Mouse (Mus musculus): ENCODE measurements around the gene Notch4. TPM values are rescaled to one million over a fixed set of nuclear protein-coding genes. Genes with fewer than 3 reads are reported as not detected.

Notch4 gene
- total RNA-seq, 2 experiments from 2014 or later: 9.5 to 11.2 TPM

DNA sequence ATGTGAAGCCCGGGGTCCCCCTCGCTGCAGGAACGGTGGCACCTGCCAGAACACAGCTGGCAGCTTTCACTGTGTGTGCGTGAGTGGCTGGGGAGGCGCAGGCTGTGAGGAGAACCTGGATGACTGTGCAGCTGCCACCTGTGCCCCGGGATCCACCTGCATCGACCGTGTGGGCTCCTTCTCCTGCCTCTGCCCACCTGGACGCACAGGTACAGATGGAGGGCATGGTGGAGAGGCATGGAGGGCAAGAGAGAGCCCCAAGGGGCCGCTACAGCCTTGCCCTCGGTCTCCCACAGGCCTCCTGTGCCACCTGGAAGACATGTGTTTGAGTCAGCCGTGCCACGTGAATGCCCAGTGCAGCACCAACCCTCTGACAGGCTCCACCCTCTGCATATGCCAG is 4.4 kb downstream of the Notch4 start:
- no peak for DNase-seq (ENCODE audit: extremely low spot score in 1 of 2, low spot score in 1 of 2)

DNA sequence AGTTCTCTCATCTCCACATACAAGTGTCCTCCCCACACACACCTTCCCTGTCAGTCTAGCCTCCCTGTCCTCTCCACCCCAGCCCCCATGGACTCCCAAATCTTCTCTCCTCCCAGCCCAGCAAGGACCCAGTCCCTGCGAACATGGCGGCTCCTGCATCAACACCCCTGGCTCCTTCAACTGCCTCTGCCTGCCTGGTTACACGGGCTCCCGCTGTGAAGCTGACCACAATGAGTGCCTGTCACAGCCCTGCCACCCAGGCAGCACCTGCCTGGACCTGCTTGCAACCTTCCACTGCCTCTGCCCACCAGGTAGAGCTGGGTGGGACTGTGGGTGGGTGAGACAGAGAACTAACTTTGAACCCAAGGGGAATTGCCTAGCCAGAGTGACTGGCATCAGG is 5.9 kb downstream of the Notch4 start:
- no peak for DNase-seq (ENCODE audit: extremely low spot score in 1 of 2, low spot score in 1 of 2)

DNA sequence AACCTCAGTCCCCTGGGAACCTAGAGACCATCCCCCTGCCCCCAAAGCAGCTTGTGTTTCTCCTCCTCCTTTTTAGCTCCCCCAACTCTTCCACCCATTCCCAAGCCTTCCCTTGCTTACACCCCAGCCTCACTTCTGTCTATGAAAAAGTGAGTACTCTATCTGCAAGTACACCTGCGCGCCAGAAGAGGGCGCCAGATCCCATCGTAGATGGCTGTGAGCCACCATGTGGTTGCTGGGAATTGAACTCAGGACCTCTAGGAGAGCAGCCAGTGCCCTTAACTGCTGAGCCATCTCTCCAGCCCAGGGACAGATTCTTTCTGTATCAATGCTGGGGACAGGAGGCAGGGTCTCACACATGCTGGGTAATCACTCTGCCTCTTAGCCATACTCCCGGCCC is 7.8 kb downstream of the Notch4 start:
- no peak for DNase-seq (ENCODE audit: extremely low spot score in 1 of 2, low spot score in 1 of 2)

DNA sequence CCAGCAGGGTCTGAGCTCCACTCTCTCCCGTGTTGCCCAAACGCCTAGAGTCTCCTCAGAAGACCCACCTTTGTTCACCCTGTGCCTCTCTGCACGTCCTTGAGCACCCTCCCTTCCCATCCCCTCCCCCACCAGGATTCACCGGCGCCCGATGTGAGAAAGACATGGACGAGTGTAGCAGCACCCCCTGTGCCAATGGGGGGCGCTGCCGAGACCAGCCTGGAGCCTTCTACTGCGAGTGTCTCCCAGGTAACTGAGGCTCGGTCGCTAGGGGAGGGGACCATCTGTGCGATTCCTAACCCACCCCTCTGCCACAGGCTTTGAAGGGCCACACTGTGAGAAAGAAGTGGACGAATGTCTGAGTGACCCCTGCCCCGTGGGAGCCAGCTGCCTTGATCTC is 8.3 kb downstream of the Notch4 start:
- no peak for DNase-seq (ENCODE audit: extremely low spot score in 1 of 2, low spot score in 1 of 2)

DNA sequence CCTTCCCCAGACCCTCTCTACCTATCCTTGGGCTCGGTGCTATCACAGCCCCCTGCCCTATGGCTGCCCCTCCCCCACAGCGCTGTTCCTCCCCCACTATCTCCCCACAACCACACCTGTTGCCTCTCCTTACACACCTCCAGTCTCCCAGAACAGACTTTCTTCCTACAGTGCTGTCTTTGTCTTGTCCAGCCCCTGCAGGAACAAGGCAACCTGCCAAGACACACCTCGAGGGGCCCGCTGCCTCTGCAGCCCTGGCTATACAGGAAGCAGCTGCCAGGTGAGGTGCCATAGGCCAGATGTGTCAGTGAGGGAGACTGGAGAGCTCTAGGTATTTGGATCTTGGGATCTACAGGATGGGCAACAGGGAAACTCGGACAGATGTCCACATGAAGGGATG is 12.5 kb downstream of the Notch4 start:
- DNase-seq (ENCODE audit: extremely low spot score in 1 of 2, low spot score in 1 of 2): no peak

DNA sequence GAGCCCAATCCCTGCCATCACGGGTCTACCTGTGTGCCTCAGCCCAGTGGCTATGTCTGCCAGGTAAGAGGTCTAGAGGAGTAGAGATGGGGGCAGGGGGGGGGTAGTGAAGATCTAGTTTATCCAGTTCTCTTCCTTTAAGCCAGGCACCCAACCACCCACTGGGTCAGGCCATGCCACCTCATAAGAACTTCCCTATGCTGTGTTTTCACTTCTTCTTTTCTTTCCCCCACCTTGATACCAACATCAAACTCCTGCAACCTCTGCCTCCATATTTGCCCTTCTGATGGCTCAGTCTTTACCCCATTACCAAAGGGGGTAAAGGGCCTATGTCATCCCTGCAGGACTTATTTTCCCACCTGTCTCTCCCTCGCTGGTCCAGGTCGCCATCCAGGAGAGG is 14.0 kb downstream of the Notch4 start:
- DNase-seq (ENCODE audit: extremely low spot score in 1 of 2, low spot score in 1 of 2): no peak

DNA sequence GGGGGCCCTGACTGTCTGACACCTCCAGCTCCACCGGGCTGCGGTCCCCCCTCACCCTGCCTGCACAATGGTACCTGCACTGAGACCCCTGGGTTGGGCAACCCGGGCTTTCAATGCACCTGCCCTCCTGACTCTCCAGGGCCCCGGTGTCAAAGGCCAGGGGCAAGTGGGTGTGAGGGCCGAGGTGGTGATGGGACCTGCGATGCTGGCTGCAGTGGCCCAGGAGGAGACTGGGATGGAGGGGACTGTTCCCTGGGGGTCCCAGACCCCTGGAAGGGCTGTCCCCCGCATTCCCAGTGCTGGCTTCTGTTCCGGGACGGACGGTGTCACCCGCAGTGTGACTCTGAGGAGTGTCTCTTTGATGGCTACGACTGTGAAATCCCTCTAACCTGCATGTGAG is 18.5 kb downstream of the Notch4 start:
- DNase-seq (ENCODE audit: extremely low spot score in 1 of 2, low spot score in 1 of 2): no peak

DNA sequence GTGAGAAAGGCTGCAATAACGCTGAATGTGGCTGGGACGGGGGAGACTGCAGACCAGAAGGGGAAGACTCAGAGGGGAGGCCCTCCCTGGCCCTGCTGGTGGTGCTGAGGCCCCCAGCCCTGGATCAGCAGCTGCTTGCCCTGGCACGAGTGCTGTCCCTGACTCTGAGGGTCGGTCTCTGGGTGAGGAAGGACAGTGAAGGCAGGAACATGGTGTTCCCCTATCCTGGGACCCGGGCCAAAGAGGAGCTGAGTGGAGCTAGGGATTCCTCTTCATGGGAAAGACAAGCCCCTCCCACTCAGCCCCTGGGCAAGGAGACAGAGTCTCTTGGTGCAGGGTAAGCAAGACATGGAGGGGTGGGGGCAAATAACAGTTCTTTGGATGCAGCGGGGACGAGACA is 19.3 kb downstream of the Notch4 start:
- no peak for DNase-seq (ENCODE audit: extremely low spot score in 1 of 2, low spot score in 1 of 2)

DNA sequence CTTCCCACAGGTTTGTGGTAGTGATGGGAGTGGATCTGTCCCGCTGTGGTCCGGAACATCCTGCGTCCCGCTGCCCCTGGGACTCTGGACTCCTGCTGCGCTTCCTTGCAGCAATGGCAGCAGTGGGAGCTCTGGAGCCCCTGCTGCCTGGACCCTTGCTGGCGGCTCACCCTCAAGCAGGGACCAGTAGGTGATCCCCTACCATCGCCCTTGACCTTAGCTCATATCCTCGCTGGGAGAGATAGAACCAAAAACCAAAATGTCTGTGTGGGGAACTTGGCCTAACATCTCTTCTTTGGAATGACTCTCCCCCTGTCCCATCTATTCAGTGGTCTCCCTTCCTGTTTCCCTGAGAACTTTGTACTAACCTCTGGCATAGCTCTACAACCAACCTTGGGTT is 19.8 kb downstream of the Notch4 start:
- DNase-seq (ENCODE audit: extremely low spot score in 1 of 2, low spot score in 1 of 2): no peak

DNA sequence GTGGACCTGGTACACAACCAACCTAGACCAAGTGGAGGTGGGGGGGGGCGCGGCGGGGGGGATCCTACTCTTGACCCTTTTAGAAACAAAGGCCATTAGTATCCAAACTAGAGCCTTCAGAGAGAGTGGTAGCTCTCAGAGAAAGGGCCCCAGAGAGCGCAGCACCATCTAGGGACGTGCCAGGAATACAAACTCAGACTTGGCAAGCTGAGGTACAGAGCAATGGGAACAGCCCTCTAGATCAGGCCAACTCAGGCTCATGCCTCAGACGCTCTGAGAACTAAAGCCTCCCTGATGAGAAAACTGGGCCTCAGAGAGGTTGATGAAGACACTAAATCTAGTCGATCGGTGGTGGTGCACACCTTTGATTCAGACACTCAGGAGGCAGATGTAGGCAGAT is 21.1 kb downstream of the Notch4 start:
- peak in 1 of 2 experiments; percentile 44 for DNase-seq (ENCODE audit: extremely low spot score in 1 of 2, low spot score in 1 of 2)

DNA sequence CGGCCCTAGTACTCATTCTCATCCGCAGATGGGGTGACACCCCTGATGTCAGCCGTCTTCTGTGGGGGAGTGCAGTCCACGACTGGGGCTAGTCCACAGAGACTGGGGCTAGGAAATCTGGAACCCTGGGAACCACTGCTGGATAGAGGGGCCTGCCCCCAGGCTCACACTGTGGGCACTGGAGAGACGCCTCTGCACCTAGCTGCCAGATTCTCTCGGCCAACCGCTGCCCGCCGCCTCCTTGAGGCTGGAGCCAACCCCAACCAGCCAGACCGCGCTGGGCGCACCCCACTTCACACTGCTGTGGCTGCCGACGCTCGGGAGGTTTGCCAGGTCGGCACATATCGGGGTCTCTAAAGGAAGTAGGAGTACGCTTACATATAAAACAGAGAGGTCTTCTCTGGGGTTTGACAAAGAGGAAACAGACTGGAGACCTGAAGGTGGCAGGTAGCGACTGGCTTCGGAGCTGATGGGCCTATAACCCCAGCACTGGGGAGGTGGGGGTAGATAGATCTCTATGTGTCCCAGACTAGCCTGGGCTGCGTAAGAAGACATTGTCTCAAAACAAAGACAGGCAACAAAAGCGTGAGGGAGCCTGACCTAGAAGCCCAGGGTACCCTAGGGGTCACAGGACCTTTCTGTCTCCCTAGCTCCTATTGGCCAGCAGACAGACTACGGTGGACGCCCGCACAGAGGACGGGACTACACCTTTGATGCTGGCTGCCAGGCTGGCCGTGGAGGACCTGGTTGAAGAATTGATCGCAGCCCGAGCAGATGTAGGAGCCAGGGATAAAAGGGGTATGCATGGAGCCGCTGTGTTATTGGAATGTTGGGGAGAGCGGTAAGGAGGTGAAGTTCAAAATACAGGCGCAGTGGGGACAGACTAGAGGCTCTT is 22.1 kb downstream of the Notch4 start:
- DNase-seq (ENCODE audit: extremely low spot score in 1 of 2, low spot score in 1 of 2): no peak

DNA sequence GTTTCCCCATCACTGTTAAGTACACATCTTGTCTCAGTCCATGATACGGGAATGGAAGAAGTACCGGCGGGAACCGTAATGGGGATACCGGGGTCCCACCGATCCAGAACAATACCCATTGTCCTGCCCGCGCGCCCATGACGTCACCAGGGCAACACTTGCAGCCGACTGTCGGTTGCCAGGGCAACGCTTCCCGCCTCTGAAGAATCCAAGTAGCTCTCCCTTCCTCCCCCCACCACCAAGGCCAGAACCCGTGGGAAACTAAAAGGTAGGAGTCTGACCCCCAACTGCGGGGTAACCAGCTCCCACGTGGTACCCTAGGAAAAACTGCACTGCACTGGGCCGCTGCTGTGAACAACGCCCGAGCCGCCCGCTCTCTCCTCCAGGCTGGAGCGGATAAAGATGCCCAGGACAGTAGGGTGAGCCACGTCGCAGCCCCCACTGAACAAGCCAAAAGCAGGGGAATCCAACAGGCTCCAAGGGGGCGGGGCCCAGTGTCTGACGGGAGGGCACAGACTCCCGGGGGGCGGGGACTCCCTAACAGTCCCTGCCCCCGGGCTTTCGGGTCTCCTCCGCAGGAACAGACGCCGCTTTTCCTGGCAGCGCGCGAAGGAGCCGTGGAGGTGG is 22.8 kb downstream of the Notch4 start:
- peak; percentile 77 to 80 for DNase-seq (ENCODE audit: extremely low spot score in 1 of 2, low spot score in 1 of 2)

DNA sequence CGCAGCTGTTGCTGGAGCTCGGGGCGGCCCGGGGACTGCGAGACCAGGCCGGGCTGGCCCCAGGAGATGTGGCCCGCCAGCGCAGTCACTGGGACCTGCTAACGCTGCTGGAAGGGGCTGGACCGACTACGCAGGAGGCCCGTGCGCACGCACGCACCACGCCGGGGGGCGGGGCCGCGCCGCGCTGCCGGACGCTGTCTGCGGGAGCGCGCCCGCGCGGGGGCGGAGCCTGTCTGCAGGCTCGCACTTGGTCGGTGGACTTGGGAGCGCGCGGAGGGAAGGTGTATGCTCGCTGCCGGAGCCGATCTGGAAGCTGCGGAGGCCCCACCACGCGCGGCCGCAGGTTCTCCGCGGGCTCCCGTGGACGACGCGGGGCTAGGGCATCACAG is 23.3 kb downstream of the Notch4 start:
- DNase-seq (ENCODE audit: extremely low spot score in 1 of 2, low spot score in 1 of 2): peak; percentile 91 to 98

DNA sequence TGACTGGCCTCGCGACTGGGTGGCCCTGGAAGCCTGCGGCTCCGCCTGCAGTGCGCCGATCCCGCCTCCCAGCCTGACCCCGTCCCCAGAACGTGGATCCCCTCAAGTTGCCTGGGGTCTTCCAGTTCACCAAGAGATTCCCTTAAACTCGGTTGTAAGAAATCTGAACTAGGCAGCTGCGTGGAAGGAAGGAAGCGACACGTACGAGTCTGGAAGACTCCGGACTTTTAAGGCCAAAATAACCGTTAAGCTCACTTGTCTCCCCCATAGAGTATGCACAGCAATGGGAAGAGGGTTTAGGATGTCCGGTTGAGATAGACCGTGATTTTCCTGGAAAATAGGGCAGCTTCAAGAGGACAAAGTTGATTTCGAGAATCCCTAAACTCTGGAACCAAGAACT is 23.7 kb downstream of the Notch4 start:
- no peak for DNase-seq (ENCODE audit: extremely low spot score in 1 of 2, low spot score in 1 of 2)

DNA sequence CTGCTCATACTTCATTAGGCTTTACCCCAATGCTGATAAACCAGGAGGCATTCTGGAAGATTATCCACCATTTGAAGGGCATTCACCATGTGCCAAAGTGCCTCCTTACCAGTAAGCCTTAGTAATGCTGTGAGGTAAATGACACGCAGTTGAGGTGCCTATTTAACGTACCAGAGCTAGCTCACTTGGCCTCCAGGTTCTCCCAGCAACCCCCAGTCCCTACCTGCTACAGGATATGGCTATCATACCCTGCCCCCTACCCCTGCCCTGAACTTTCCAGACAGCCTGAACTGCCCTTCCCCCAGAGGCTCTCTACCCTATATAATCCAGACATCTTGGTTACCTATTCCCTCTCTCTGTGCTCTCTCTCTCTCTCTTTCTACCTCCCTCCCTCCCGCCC is 24.7 kb downstream of the Notch4 start:
- no peak for DNase-seq (ENCODE audit: extremely low spot score in 1 of 2, low spot score in 1 of 2)

DNA sequence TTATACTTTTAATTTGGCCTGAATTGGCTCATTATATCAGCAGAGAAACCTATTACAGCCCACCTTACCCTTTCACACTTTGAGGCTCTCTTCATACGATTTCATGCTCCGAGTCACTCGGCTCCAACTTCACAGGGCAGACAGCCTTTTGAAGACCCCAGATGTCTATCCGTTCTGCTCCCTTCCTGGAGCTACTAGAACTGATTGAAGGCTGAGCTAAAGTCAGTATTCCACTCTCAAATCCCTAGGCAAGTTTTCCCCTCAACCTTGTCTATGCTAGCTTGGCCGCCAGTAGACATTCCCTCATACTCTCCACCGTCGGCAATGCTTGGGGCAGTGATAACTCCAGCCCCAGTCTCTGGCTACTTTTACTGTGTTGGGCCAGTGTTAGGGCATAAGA is 25.1 kb downstream of the Notch4 start:
- DNase-seq (ENCODE audit: extremely low spot score in 1 of 2, low spot score in 1 of 2): no peak

DNA sequence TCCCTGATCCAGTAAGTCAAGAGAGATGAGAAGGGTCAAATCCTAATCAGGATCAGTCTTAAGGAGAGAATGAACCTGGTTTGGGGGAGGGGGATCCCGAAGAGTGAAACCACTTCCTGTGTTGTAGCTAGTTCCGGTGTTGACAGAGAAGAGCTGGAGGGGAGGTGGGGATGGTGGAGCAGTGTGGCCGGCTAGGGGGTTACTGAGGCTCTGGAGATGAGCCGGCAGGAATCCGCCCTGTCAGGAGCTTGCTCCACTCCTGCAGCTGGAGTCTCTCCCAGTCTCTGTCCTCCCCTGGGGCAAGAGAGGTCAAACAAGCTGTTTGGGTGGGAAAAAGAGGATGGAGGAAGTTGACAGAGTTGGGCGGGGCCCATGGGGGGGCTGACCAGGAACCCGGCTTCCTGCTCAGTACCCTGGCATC is 25.6 kb downstream of the Notch4 start, which contains the start of gene Gpsm3:
Gene Gpsm3, plus strand, starts transcription at position 126 of the 421 bp plus-strand sequence.
- DNase-seq (ENCODE audit: extremely low spot score in 1 of 2, low spot score in 1 of 2): no peak

DNA sequence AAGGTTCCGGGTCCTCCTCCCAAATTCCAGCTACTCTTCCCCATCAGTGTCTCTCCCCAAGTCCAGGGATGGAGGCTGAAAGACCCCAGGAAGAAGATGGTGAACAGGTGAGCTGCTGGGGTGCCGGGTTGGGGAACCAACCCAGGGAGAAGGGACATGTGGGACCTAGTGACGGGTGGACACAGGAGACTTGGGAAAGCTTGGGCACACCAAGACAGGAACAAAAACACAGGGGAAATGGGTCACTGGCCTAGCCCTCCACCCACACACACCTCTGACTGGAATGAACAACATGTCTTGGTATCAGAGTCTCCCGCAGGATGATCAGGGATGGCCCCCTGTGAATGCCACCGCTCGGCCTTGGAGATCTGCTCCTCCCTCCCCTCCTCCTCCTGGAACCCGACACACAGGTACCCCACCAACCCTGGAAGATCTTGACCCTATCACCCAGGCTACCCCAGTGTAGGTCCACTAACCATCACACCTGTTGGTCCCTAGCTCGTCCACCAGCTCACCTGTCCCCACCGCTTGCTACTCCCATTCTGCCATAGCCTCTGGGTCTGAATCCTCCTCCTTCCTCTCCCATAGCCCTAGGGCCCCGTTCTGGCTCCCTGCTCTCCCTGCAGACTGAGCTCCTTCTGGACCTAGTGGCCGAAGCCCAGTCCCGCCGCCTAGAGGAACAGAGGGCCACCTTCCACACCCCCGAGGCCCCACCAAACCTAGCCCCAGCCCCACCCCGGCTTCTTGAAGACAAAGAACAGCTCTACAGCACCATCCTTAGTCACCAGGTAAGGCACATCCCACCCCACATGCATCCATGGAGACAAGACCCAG is 26.3 kb downstream of the Notch4 start:
- no peak for DNase-seq (ENCODE audit: extremely low spot score in 1 of 2, low spot score in 1 of 2)

DNA sequence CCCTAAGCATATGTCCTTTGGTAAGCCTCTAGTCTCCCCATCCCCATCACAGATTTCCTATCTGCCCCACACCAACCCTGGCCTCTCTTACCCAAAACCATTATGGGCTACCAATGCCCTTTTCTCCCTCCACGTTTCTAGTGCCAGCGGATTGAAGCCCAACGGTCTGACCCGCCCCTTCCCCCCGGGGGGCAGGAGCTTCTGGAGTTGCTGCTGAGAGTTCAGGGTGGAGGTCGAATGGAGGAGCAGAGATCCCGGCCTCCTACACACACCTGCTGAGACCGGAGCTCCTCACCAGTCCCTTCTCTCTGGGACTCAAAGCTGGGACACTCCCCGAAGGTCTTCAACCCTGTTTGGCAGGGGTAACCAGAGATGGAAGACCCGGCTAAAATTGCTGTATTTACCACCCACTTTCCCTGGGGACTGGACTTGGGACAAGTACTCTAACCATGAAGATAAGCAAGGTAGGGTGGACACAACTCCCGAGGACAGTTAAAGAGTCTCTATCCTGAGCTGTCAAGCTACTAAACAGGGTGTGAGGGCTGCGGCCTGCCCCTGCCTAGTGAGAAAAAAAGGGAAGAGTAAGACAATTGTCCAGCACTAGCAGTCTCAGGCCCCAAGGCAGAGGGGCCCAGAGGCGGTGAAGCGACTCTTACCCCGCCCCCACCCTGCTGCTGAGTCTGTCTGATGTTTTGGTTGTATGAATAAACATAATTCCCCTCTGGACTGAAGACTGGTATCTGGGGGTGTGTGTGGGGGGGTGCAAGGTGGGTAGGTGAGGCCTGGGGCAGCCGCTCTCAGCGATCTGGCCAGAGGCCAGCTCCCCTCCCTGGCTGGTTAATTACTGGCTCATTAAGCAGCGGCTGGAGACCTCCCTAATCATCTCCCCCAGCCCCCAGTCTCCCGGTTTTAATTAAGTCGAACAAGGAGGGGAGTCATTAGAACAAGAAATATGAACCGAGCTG is 27.2 kb downstream of the Notch4 start, which contains the start of gene Pbx2:
Gene Pbx2, plus strand, starts transcription at position 238 of the 965 bp plus-strand sequence.
- no peak for DNase-seq (ENCODE audit: extremely low spot score in 1 of 2, low spot score in 1 of 2)

DNA sequence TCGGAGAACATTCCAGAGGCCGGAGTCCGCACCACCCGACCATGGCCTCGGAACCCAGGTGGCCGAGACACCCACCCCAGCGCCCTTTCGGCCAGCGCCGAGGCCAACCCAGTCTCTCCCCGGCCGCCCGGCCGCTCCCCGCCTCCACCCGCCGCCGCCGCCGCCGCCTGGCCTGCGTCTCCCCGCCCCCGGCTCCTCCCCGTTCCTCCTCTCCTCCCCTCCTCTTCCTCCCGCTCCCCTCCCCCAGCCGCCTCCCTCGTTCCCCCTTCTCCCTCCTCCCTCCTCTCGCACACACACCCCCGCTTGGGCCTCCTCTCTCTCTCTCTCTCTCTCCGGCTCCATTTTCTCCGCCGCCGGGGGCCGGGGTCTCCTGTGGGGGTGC is 27.9 kb downstream of the Notch4 start:
- peak; percentile 69 to 83 for DNase-seq (ENCODE audit: extremely low spot score in 1 of 2, low spot score in 1 of 2)

All from layer of hippocampus, postnatal 25 days (tissue).